Mouse (Mus musculus) hindbrain, embryonic 11.5 days (tissue): ENCODE results near the gene Lrrc39. TPM values are rescaled to one million over a fixed set of nuclear protein-coding genes. Genes with fewer than 3 reads are reported as not detected.
"Not testable (repeated sequence)": the region's sequence is repeated elsewhere in the genome, so short reads cannot be mapped to it uniquely, and the experiment has no call there.

Source experiments
- ATAC-seq: fragments of 200-750 bp; cut with Nextera tagmentation; 2 replicates; pipeline ENCODE4 v1.8.0; 2017; ENCODE audit warnings: mild to moderate bottlenecking, moderate TSS enrichment, moderate library complexity; ENCODE audit not compliant: low FRiP score
- DNase-seq: peaks from one replicate; pipeline ENCODE4 v3.0.0-alpha.2; 2015; ENCODE audit warnings: low spot score
- H3K27ac ChIP-seq: fragments of 300-500 bp; sonication (generic); 2 replicates; pipeline ENCODE4 v1.5.1; 2014; ENCODE audit warnings: mild to moderate bottlenecking, low read depth, low read length
- H3K27me3 ChIP-seq: fragments of 300-500 bp; sonication (generic); 2 replicates; pipeline ENCODE4 v1.6.1; 2014; ENCODE audit warnings: mild to moderate bottlenecking, low read length, moderate library complexity, mixed read lengths; ENCODE audit not compliant: control insufficient read depth, insufficient read depth
- H3K36me3 ChIP-seq: fragments of 300-500 bp; sonication (generic); 2 replicates; pipeline ENCODE4 v1.6.1; 2014; ENCODE audit warnings: mild to moderate bottlenecking, low read length, moderate library complexity, mixed read lengths; ENCODE audit not compliant: control insufficient read depth, insufficient read depth
- H3K4me1 ChIP-seq: fragments of 300-500 bp; sonication (generic); replicated peaks from 2 replicates; pipeline ENCODE4 v1.6.1; 2014; ENCODE audit warnings: low read length, mixed read lengths; ENCODE audit not compliant: control insufficient read depth, insufficient read depth
- H3K4me2 ChIP-seq: fragments of 300-500 bp; sonication (generic); replicated peaks from 2 replicates; pipeline ENCODE4 v1.6.1; 2014; ENCODE audit warnings: mild to moderate bottlenecking, low read depth, low read length
- H3K4me3 ChIP-seq: fragments of 300-500 bp; sonication (generic); 2 replicates; pipeline ENCODE4 v1.5.1; 2014; ENCODE audit warnings: low read depth, low read length
- H3K9ac ChIP-seq: fragments of 300-500 bp; sonication (generic); 2 replicates; pipeline ENCODE4 v1.6.1; 2014; ENCODE audit warnings: low read depth, low read length
- H3K9me3 ChIP-seq: fragments of 300-500 bp; sonication (generic); 2 replicates; pipeline ENCODE4 v1.6.1; 2016; ENCODE audit warnings: low read length; ENCODE audit not compliant: control insufficient read depth
- WGBS: fragments of 180-500 bp; shearing (Covaris S2); extraction: QIAGEN DNeasy Blood & Tissue Kit; methylation state at CpG from one replicate; pipeline ENCODE4 v1.1.7; 2014; 5-methylcytosine and 5-hydroxymethylcytosine counted together
- polyA plus RNA-seq: library from polyadenylated mRNA; unstranded; fragments of >200 nt; fragmentation: Nextera tagmentation; extraction: Ambion mirVana; gene quantifications from 2 replicates; pipeline ENCODE4 v1.2.1, GENCODE M21; 2014

Gene Lrrc39
- polyA plus RNA-seq, 1 experiment from 2014 or later: 0.66 TPM

DNA sequence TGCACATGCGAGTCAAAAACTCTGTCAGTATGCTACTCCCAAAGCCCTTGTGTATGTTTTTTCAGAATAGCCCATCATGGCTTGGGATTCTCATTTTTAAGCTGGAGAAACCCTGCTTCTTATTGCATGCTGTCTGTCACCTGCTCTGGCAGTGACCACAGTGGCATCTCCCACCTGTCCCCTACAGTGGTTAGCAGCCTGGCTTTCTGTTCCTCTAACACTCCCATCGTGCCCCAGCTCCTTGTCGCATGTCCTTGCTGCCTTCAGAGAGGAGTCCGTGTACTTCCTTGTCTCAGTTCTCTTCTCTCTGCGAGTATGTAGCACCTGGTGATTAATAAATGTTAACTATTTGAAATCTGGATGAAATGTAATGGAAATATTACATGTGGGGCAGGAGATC lies 15.3 kb upstream of the Lrrc39 start:
- Histone ChIP-seq H3K4me1 (no peaks in the 10 kb centered on the region), H3K4me2 (no peak overlapping the region), H3K27ac (no peak overlapping the region), H3K36me3 (no peaks in the 10 kb centered on the region), H3K9me3 (no peaks in the 10 kb centered on the region), H3K9ac (no peak overlapping the region), H3K4me3 (no peak overlapping the region), H3K27me3 (no peaks in the 10 kb centered on the region)
- no peak for ATAC-seq
- DNase-seq: no peak
- WGBS: 93% methylated on average over 5 of the region's 5 CpGs

- Histone ChIP-seq H3K27ac (no peak overlapping the region), H3K4me1 (no peaks in the 10 kb centered on the region), H3K9ac (no peak overlapping the region), H3K9me3 (no peaks in the 10 kb centered on the region), H3K27me3 (no peaks in the 10 kb centered on the region), H3K36me3 (no peaks in the 10 kb centered on the region), H3K4me3 (no peak overlapping the region), H3K4me2 (no peak overlapping the region)
- ATAC-seq (no peak), DNase-seq (no peak)
- WGBS: 96% methylated on average over 5 of the region's 5 CpGs
These were observed 11.4 kb upstream of the Lrrc39 start for GRCm38 (mm10) chr3:116551362-116551761.

- not testable (repeated sequence) for ATAC-seq, DNase-seq, H3K9ac ChIP-seq, H3K27ac ChIP-seq, H3K4me2 ChIP-seq, H3K4me1 ChIP-seq, H3K27me3 ChIP-seq, H3K36me3 ChIP-seq, H3K4me3 ChIP-seq, H3K9me3 ChIP-seq
- 93% methylated on average over 13 of the region's 14 CpGs for WGBS
These were observed 1.5 kb upstream of the Lrrc39 start for GRCm38 (mm10) chr3:116561315-116561714.

DNA sequence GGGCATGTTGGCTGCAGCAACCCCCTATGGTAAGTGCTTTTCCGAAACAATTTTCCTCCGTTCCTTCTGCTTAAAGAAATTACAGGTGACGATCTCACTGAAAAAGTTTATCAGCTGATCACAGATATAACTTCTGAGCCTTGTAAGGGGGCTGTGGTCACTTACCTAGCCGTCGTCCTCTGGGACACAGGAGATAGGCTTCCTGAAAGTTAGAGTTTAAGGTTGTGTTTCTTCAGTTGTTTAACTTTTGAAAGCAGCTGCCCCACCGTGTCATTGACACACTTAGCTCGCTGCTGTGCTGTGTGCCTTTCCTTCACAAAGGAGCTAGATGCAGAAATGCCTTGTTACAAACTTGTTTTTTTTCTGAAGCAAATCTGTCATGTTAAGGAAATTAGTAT lies 321 bp downstream of the Lrrc39 start:
- Histone ChIP-seq H3K4me2 (no peak overlapping the region), H3K9me3 (no peaks in the 10 kb centered on the region), H3K9ac (no peak overlapping the region), H3K27ac (no peak overlapping the region), H3K27me3 (no peaks in the 10 kb centered on the region), H3K36me3 (no peaks in the 10 kb centered on the region), H3K4me1 (no peaks in the 10 kb centered on the region), H3K4me3 (no peak overlapping the region)
- 89% methylated on average over 7 of the region's 7 CpGs for WGBS
- DNase-seq: no peak
- ATAC-seq: no peak

GRCm38 (mm10) chr3:116570628-116571027 lies 7.9 kb downstream of the Lrrc39 start:
- Histone ChIP-seq H3K4me3 (no peak overlapping the region), H3K36me3 (no peaks in the 10 kb centered on the region), H3K4me2 (no peak overlapping the region), H3K27ac (no peak overlapping the region), H3K9ac (no peak overlapping the region), H3K4me1 (no peaks in the 10 kb centered on the region), H3K9me3 (no peaks in the 10 kb centered on the region), H3K27me3 (no peaks in the 10 kb centered on the region)
- 84% methylated on average over 2 of the region's 2 CpGs for whole genome bisulfite sequencing
- no peak for DNase-seq
- no peak for ATAC-seq

GRCm38 (mm10) chr3:116577286-116577685 lies 14.5 kb downstream of the Lrrc39 start:
- DNase-seq (no peak), ATAC-seq (no peak)
- Histone ChIP-seq H3K4me2 (no peak overlapping the region), H3K9me3 (no peaks in the 10 kb centered on the region), H3K4me1 (no peaks in the 10 kb centered on the region), H3K4me3 (no peak overlapping the region), H3K27ac (no peak overlapping the region), H3K9ac (no peak overlapping the region), H3K36me3 (no peaks in the 10 kb centered on the region; the same call in 1 of the 2 replicates), H3K27me3 (no peaks in the 10 kb centered on the region)
- 80% methylated on average over 3 of the region's 3 CpGs for WGBS

DNA sequence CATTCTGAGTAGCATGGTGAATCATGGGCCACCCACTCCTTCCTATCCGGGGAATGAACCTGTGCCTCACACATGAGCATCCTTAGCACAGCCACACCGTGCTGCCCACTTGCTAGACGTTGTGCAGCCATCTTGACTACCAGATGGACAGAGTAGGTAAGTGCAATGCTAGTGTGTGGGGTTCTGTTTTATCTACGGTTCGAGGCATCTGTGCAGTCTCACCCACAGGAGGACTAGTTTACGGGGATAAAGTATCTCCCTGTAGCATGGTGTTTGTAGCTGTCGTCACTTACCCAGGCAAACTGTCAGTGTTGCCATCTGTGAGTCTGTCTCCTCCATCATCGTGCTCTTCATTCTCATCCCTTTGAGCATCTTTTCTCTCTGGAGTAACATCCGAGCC lies 19.4 kb downstream of the Lrrc39 start:
- Histone ChIP-seq H3K4me1 (no peaks in the 10 kb centered on the region), H3K9ac (no peak overlapping the region), H3K4me3 (no peak overlapping the region), H3K27ac (no peak overlapping the region), H3K36me3 (peaks cover 10% of the 10 kb centered on the region; the same call in 1 of the 2 replicates), H3K4me2 (no peak overlapping the region), H3K27me3 (no peaks in the 10 kb centered on the region), H3K9me3 (no peaks in the 10 kb centered on the region)
- ATAC-seq (no peak), DNase-seq (no peak)
- WGBS: 98% methylated on average over 9 of the region's 9 CpGs

DNA sequence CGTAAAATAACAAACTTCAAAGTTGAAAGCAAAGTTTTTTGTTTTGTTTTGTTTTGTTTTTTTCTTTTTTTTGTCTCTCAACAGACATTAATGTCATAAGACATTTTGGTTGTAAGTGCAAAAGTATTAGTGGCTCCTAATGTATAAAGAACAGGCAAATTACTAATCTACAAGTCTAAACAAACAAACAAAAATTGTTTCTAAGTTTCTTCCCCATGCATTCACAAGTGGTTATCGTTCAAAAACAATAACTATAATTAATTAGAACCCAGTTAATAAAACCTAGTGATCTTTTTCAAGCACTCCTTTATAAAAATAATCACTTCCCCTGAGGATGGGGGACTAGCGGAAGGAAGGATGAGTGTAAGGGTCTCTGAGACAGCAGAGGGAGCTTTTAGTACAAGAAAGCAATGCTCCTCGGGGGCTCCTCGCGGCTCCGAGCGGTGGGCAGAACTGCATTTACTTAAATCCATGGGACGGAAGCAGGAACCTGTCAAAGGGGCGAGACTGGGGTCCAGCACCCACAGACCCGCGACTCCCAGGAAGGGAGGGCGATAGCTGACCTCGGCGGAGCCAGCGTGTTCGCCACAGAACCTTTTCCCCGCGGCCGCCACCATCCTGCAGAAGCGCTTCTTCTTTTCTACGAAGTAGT lies 31.4 kb downstream of the Lrrc39 start:
- H3K4me2 ChIP-seq: peak overlapping the region; percentile 32
- no peaks in the 10 kb centered on the region for H3K4me1 ChIP-seq
- ATAC-seq (peak; percentile 77), DNase-seq (no peak)
- H3K4me3 ChIP-seq: peak overlapping the region; percentile 76
- peak overlapping the region; percentile 73 for H3K9ac ChIP-seq
- no peaks in the 10 kb centered on the region for H3K27me3 ChIP-seq
- H3K36me3 ChIP-seq: peaks cover 3% of the 10 kb centered on the region; the same call in 1 of the 2 replicates
- WGBS: 2% methylated on average over 22 of the region's 22 CpGs
- peak overlapping the region; percentile 67; the same call in 1 of the 2 replicates for H3K27ac ChIP-seq
- no peaks in the 10 kb centered on the region for H3K9me3 ChIP-seq
